Mouse (Mus musculus) lung, embryonic 16.5 days (tissue): Measurements from ENCODE around the gene Zfp622. TPM values are rescaled to one million over a fixed set of nuclear protein-coding genes. Genes with fewer than 3 reads are reported as not detected.

Experiments used
- ATAC-seq: fragments of 200-750 bp; cut with Nextera tagmentation; 2 replicates; pipeline ENCODE4 v1.8.0; 2017; ENCODE audit warnings: low read depth, mild to moderate bottlenecking, moderate library complexity
- H3K27ac ChIP-seq: fragments of 300-500 bp; sonication (generic); 2 replicates; pipeline ENCODE4 v1.5.1; 2014; ENCODE audit warnings: mild to moderate bottlenecking, control low read depth, low read length
- H3K27me3 ChIP-seq: fragments of 300-500 bp; sonication (generic); 2 replicates; pipeline ENCODE4 v1.6.1; 2014; ENCODE audit warnings: low read depth, low read length, mixed read lengths; ENCODE audit not compliant: control insufficient read depth, insufficient read depth
- H3K36me3 ChIP-seq: fragments of 300-500 bp; sonication (generic); 2 replicates; pipeline ENCODE4 v1.6.1; 2014; ENCODE audit warnings: low read length; ENCODE audit not compliant: control insufficient read depth, insufficient read depth
- H3K4me1 ChIP-seq: fragments of 300-500 bp; sonication (generic); replicated peaks from 2 replicates; pipeline ENCODE4 v1.6.1; 2014; ENCODE audit warnings: low read length, mixed read lengths; ENCODE audit not compliant: control insufficient read depth, insufficient read depth
- H3K4me2 ChIP-seq: fragments of 300-500 bp; sonication (generic); 2 replicates; pipeline ENCODE4 v1.6.1; 2014; ENCODE audit warnings: low read depth, low read length, control low read depth
- H3K4me3 ChIP-seq: fragments of 300-500 bp; sonication (generic); 2 replicates; pipeline ENCODE4 v1.5.1; 2014; ENCODE audit warnings: mild to moderate bottlenecking, low read length, control low read depth
- H3K9ac ChIP-seq: fragments of 300-500 bp; sonication (generic); 2 replicates; pipeline ENCODE4 v1.6.1; 2014; ENCODE audit warnings: low read length, control low read depth
- H3K9me3 ChIP-seq: fragments of 300-500 bp; sonication (generic); 2 replicates; pipeline ENCODE4 v1.6.1; 2016; ENCODE audit warnings: low read length; ENCODE audit not compliant: control insufficient read depth
- WGBS: fragments of 180-500 bp; shearing (Covaris S2); extraction: QIAGEN DNeasy Blood & Tissue Kit; methylation state at CpG from one replicate; pipeline ENCODE4 v1.1.7; 2014; 5-methylcytosine and 5-hydroxymethylcytosine counted together
- microRNA-seq: library from miRNA; unstranded; fragments of <30 nt; microRNA quantifications from one replicate; pipeline ENCODE4, GENCODE M21; 2016
- polyA plus RNA-seq: library from polyadenylated mRNA; unstranded; fragments of >200 nt; fragmentation: Nextera tagmentation; extraction: Ambion mirVana; gene quantifications from 2 replicates; pipeline ENCODE4 v1.2.1, GENCODE M21; 2015

Gene Zfp622
- polyA plus RNA-seq, 1 experiment from 2014 or later, result 19.4 TPM

DNA sequence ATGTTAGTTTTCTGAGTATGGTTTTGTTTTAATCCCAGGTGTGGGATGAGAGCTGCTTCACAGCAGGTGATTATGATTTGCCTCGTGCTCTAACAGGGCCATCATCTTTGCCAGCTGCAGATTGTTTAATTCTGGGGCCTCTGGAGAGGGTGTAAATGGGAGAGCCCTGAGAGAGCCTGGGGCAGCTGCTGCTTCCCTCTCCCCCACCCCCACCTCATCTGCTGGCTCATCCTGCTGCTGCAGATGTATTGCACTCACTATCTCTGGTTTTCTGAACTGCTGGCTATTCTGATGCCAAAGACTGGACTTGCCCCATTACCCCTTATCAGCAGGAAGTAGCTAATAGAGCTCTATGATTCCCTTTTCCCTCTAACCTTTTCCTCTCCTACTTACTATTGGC is 56.4 kb downstream of the Zfp622 start:
- WGBS, result 19% methylated on average over 1 of the region's 1 CpGs
- H3K9me3 ChIP-seq, result no peaks in the 10 kb centered on the region
- H3K27me3 ChIP-seq, result no peaks in the 10 kb centered on the region
- H3K4me2 ChIP-seq, result no peak overlapping the region
- H3K27ac ChIP-seq, result no peak overlapping the region
- no peak for ATAC-seq
- no peaks in the 10 kb centered on the region for H3K4me1 ChIP-seq
- H3K36me3 ChIP-seq, result no peaks in the 10 kb centered on the region
- H3K9ac ChIP-seq, result no peak overlapping the region
- no peak overlapping the region for H3K4me3 ChIP-seq

DNA sequence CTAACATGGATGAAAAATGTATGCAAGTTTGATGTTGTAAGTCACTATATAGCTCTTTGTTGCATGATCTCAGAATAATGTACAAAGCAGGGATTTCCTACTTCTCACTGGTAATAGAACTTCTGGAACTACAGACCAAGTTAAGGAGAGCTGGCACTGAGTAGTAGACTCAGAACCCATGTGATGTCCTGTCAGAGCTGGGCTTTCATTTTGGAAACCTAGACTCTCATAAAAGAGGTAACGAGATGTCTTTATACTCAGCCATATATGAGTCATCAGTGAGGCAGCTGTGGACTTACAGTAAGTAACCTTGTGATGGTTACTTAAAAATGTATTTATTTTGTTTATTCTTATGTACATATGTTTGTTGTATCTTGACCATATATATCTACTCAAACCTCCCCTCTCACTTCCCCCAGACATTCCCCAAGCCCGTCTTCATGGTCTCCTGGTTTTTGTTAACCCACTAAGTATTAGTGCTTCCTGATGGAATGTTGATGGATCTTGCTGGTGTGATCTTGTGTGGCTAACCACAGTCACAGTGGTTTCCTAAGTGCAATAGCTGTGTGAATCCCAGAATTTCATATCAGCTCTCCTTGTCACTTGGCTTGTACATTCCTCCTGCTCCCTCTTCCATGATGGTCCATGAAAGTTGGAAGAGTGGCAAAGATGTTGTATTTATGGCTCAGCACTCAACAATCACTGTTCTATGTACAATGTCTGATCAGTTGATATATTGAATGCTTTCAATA is 57.2 kb downstream of the Zfp622 start:
- ATAC-seq, result no peak
- Histone ChIP-seq H3K4me2 (no peak overlapping the region), H3K9ac (no peak overlapping the region), H3K4me3 (no peak overlapping the region), H3K27ac (no peak overlapping the region), H3K36me3 (no peaks in the 10 kb centered on the region), H3K9me3 (no peaks in the 10 kb centered on the region), H3K4me1 (no peaks in the 10 kb centered on the region), H3K27me3 (no peaks in the 10 kb centered on the region)
- 63% methylated on average over 2 of the region's 2 CpGs for WGBS

Small RNA genes within 50 kb of the gene (microRNA-seq; reads per million reads assigned to microRNA genes)
- gene Mir7212, result not detected

Other genes starting within 250 kb of the Zfp622 start
- gene Retreg1, start 141.2 kb upstream of the Zfp622 start, polyA plus RNA-seq, result 13.3 and 13.6 TPM in 2 replicates